Comparison of ENCODE assay signal across 30 mouse cellular contexts in genomic region chr17:43536841-43537240, GRCm38 (mm10). TPM values are rescaled to one million over a fixed set of nuclear protein-coding genes. Genes with fewer than 3 reads are reported as not detected.
"Had no signal": no experiment of that assay in that cellular context is flagged by ENCODE, and none has a peak within 500 bp of the region (broad histone marks: within the 10 kb centered on the region; RNA-seq: fewer than 3 reads in every experiment).

No protein-coding gene starts in this region.

RNA-seq across cellular contexts. Expression of gene Ankrd66, which starts 6.6 kb away (rescaled TPM):
- total RNA-seq: heart, postnatal 10 days; heart, postnatal 14 days; heart, postnatal 25 days; heart, postnatal 36 days; heart, postnatal 4 days; hematopoietic stem cell, adult 5-6 weeks had no signal
- polyA plus RNA-seq: heart, embryonic 11.5 days; heart, embryonic 12.5 days; heart, embryonic 13.5 days; heart, embryonic 15.5 days; heart, embryonic 16.5 days; heart, postnatal 0 days; inflammation-experienced regulatory T-cells, adult 6 months; intestine, embryonic 16.5 days; kidney, adult 2 months had no signal

RNA-seq across cellular contexts. Expression of gene Mep1a, which starts 34.2 kb away (rescaled TPM):
- total RNA-seq: heart, postnatal 10 days; heart, postnatal 14 days; heart, postnatal 25 days; heart, postnatal 36 days; heart, postnatal 4 days; hematopoietic stem cell, adult 5-6 weeks; hindbrain, postnatal 0 days; layer of hippocampus, adult 18-20 months; layer of hippocampus, adult 2 months; layer of hippocampus, adult 8-10 months; layer of hippocampus, postnatal 10 days; layer of hippocampus, postnatal 14 days; layer of hippocampus, postnatal 25 days; layer of hippocampus, postnatal 36 days; left cerebral cortex, adult 18-20 months; left cerebral cortex, adult 2 months had no signal
- polyA plus RNA-seq: heart, embryonic 11.5 days; heart, embryonic 12.5 days; heart, embryonic 13.5 days; heart, embryonic 14.5 days; heart, embryonic 15.5 days; heart, postnatal 0 days; hindbrain, embryonic 10.5 days; hindbrain, embryonic 11.5 days; hindbrain, embryonic 12.5 days; hindbrain, embryonic 13.5 days; inflammation-experienced regulatory T-cells, adult 6 months had no signal
